Mouse (Mus musculus): ENCODE measurements around the gene Ldb2. TPM values are rescaled to one million over a fixed set of nuclear protein-coding genes. Genes with fewer than 3 reads are reported as not detected.

The Ldb2 gene
- polyA plus RNA-seq, 1 experiment from 2014 or later, result 47.8 TPM

- no peaks in the 10 kb centered on the region for H3K36me3 ChIP-seq
- no peak overlapping the region for H3K9ac ChIP-seq
- 56% methylated on average over 4 of the region's 4 CpGs for WGBS
- H3K4me1 ChIP-seq, result no peaks in the 10 kb centered on the region
- H3K4me3 ChIP-seq, result no peak overlapping the region
- H3K27me3 ChIP-seq, result no peaks in the 10 kb centered on the region
- ATAC-seq (ENCODE audit: borderline replicate concordance, extremely low read depth, low FRiP score, low TSS enrichment), result no peak
- no peak overlapping the region for H3K27ac ChIP-seq
- no peak overlapping the region for H3K4me2 ChIP-seq
- H3K9me3 ChIP-seq, result no peaks in the 10 kb centered on the region
Observed at GRCm38 (mm10) chr5:44759178-44759577, 40.3 kb downstream of the Ldb2 start.

GRCm38 (mm10) chr5:44754156-44754910 is 45.1 kb downstream of the Ldb2 start:
- no peak overlapping the region for H3K27ac ChIP-seq
- no peaks in the 10 kb centered on the region for H3K27me3 ChIP-seq
- no peak overlapping the region for H3K4me2 ChIP-seq
- H3K36me3 ChIP-seq, result no peaks in the 10 kb centered on the region
- no peak overlapping the region for H3K4me3 ChIP-seq
- no peak for ATAC-seq (ENCODE audit: borderline replicate concordance, extremely low read depth, low FRiP score, low TSS enrichment)
- 62% methylated on average over 1 of the region's 1 CpGs for WGBS
- H3K9ac ChIP-seq, result no peak overlapping the region
- H3K9me3 ChIP-seq, result no peaks in the 10 kb centered on the region
- H3K4me1 ChIP-seq, result no peaks in the 10 kb centered on the region

GRCm38 (mm10) chr5:44745706-44746105 is 53.8 kb downstream of the Ldb2 start:
- Histone ChIP-seq H3K4me3 (no peak overlapping the region), H3K9me3 (no peaks in the 10 kb centered on the region), H3K36me3 (no peaks in the 10 kb centered on the region), H3K4me1 (no peaks in the 10 kb centered on the region), H3K27me3 (no peaks in the 10 kb centered on the region), H3K4me2 (no peak overlapping the region), H3K27ac (no peak overlapping the region), H3K9ac (no peak overlapping the region)
- 79% methylated on average over 1 of the region's 1 CpGs for WGBS
- no peak for ATAC-seq (ENCODE audit: borderline replicate concordance, extremely low read depth, low FRiP score, low TSS enrichment)

- Histone ChIP-seq H3K27me3 (no peaks in the 10 kb centered on the region), H3K4me3 (no peak overlapping the region), H3K9ac (no peak overlapping the region), H3K4me1 (0 out of 2 replicates have a peak, but pooled peaks cover 7% of the 10 kb centered on the region), H3K4me2 (no peak overlapping the region), H3K36me3 (no peaks in the 10 kb centered on the region), H3K9me3 (no peaks in the 10 kb centered on the region), H3K27ac (no peak overlapping the region)
- ATAC-seq (ENCODE audit: borderline replicate concordance, extremely low read depth, low FRiP score, low TSS enrichment), result no peak
- WGBS, result 60% methylated on average over 3 of the region's 3 CpGs
Observed at GRCm38 (mm10) chr5:44736366-44736765, 63.1 kb downstream of the Ldb2 start.

- no peak overlapping the region for H3K9ac ChIP-seq
- 86% methylated on average over 3 of the region's 3 CpGs for WGBS
- H3K4me2 ChIP-seq, result no peak overlapping the region
- no peak overlapping the region for H3K27ac ChIP-seq
- no peak overlapping the region for H3K4me3 ChIP-seq
- no peak for ATAC-seq (ENCODE audit: borderline replicate concordance, extremely low read depth, low FRiP score, low TSS enrichment)
- no peaks in the 10 kb centered on the region for H3K9me3 ChIP-seq
- no peaks in the 10 kb centered on the region for H3K36me3 ChIP-seq
- H3K4me1 ChIP-seq, result 0 out of 2 replicates have a peak, but pooled peaks cover 7% of the 10 kb centered on the region
- no peaks in the 10 kb centered on the region for H3K27me3 ChIP-seq
Observed at GRCm38 (mm10) chr5:44734131-44734723, 65.3 kb downstream of the Ldb2 start.

GRCm38 (mm10) chr5:44729646-44730310 is 69.7 kb downstream of the Ldb2 start:
- H3K9ac ChIP-seq, result no peak overlapping the region
- WGBS, result 52% methylated on average over 8 of the region's 8 CpGs

GRCm38 (mm10) chr5:44727995-44728394 is 71.5 kb downstream of the Ldb2 start:
- Histone ChIP-seq H3K36me3 (no peaks in the 10 kb centered on the region), H3K27ac (peak overlapping the region; percentile 38), H3K4me1 (peaks cover 19% of the 10 kb centered on the region), H3K9me3 (no peaks in the 10 kb centered on the region), H3K9ac (no peak overlapping the region), H3K4me2 (no peak overlapping the region), H3K27me3 (no peaks in the 10 kb centered on the region), H3K4me3 (no peak overlapping the region)
- ATAC-seq (ENCODE audit: borderline replicate concordance, extremely low read depth, low FRiP score, low TSS enrichment), result no peak
- 73% methylated on average over 11 of the region's 11 CpGs for WGBS

More at GRCm38 (mm10) chr5:44729646-44730310, 69.7 kb downstream of the Ldb2 start:
- Histone ChIP-seq H3K4me3 (no peak overlapping the region), H3K4me2 (no peak overlapping the region), H3K4me1 (peaks cover 20% of the 10 kb centered on the region), H3K36me3 (no peaks in the 10 kb centered on the region), H3K27ac (no peak overlapping the region), H3K27me3 (no peaks in the 10 kb centered on the region), H3K9me3 (no peaks in the 10 kb centered on the region)
- ATAC-seq (ENCODE audit: borderline replicate concordance, extremely low read depth, low FRiP score, low TSS enrichment), result no peak

- Histone ChIP-seq H3K27me3 (no peaks in the 10 kb centered on the region), H3K9me3 (no peaks in the 10 kb centered on the region), H3K36me3 (no peaks in the 10 kb centered on the region), H3K9ac (no peak overlapping the region), H3K4me3 (no peak overlapping the region), H3K27ac (peak overlapping the region; percentile 38), H3K4me1 (peaks cover 19% of the 10 kb centered on the region), H3K4me2 (peak overlapping the region; percentile 10)
- no peak for ATAC-seq (ENCODE audit: borderline replicate concordance, extremely low read depth, low FRiP score, low TSS enrichment)
- WGBS, result 45% methylated on average over 14 of the region's 14 CpGs
Observed at GRCm38 (mm10) chr5:44726546-44727476, 72.7 kb downstream of the Ldb2 start.

- Histone ChIP-seq H3K27ac (no peak overlapping the region), H3K36me3 (no peaks in the 10 kb centered on the region), H3K27me3 (no peaks in the 10 kb centered on the region), H3K9ac (no peak overlapping the region), H3K4me1 (peaks cover 19% of the 10 kb centered on the region), H3K4me2 (no peak overlapping the region), H3K9me3 (no peaks in the 10 kb centered on the region), H3K4me3 (no peak overlapping the region)
- ATAC-seq (ENCODE audit: borderline replicate concordance, extremely low read depth, low FRiP score, low TSS enrichment), result no peak
- WGBS, result 74% methylated on average over 2 of the region's 2 CpGs
Observed at GRCm38 (mm10) chr5:44725501-44725900, 74.0 kb downstream of the Ldb2 start.

GRCm38 (mm10) chr5:44719872-44720271 is 79.6 kb downstream of the Ldb2 start:
- Histone ChIP-seq H3K27ac (no peak overlapping the region), H3K4me2 (no peak overlapping the region), H3K27me3 (no peaks in the 10 kb centered on the region), H3K9me3 (no peaks in the 10 kb centered on the region), H3K4me3 (no peak overlapping the region), H3K9ac (no peak overlapping the region), H3K36me3 (no peaks in the 10 kb centered on the region), H3K4me1 (no peaks in the 10 kb centered on the region)
- no peak for ATAC-seq (ENCODE audit: borderline replicate concordance, extremely low read depth, low FRiP score, low TSS enrichment)
- WGBS, result 82% methylated on average over 1 of the region's 1 CpGs

GRCm38 (mm10) chr5:44714508-44714907 is 85.0 kb downstream of the Ldb2 start:
- H3K27me3 ChIP-seq, result no peaks in the 10 kb centered on the region
- ATAC-seq (ENCODE audit: borderline replicate concordance, extremely low read depth, low FRiP score, low TSS enrichment), result no peak
- no peak overlapping the region for H3K9ac ChIP-seq
- 71% methylated on average over 4 of the region's 4 CpGs for whole genome bisulfite sequencing
- H3K36me3 ChIP-seq, result no peaks in the 10 kb centered on the region
- H3K4me3 ChIP-seq, result no peak overlapping the region
- H3K4me2 ChIP-seq, result no peak overlapping the region
- H3K4me1 ChIP-seq, result peaks cover 28% of the 10 kb centered on the region
- H3K9me3 ChIP-seq, result no peaks in the 10 kb centered on the region
- H3K27ac ChIP-seq, result no peak overlapping the region
